Mouse (Mus musculus) midbrain, embryonic 15.5 days (tissue): ENCODE data around the gene Tuba4a. TPM values are rescaled to one million over a fixed set of nuclear protein-coding genes. Genes with fewer than 3 reads are reported as not detected.

Experiments
- ATAC-seq: fragments of 200-750 bp; cut with Nextera tagmentation; replicated peaks from 2 replicates; pipeline ENCODE4 v1.8.0; 2017; ENCODE audit warnings: moderate TSS enrichment
- H3K27ac ChIP-seq: fragments of 300-500 bp; sonication (generic); 2 replicates; pipeline ENCODE4 v1.5.1; 2015; ENCODE audit warnings: mild to moderate bottlenecking, inconsistent platforms
- H3K27me3 ChIP-seq: fragments of 300-500 bp; sonication (generic); replicated peaks from 2 replicates; pipeline ENCODE4 v1.6.1; 2015; ENCODE audit warnings: inconsistent platforms
- H3K36me3 ChIP-seq: fragments of 300-500 bp; sonication (generic); replicated peaks from 2 replicates; pipeline ENCODE4 v1.6.1; 2015; ENCODE audit warnings: inconsistent platforms
- H3K4me1 ChIP-seq: fragments of 300-500 bp; sonication (generic); 2 replicates; pipeline ENCODE4 v1.6.1; 2015; ENCODE audit warnings: inconsistent platforms
- H3K4me2 ChIP-seq: fragments of 300-500 bp; sonication (generic); 2 replicates; pipeline ENCODE4 v1.6.1; 2015; ENCODE audit warnings: inconsistent platforms, mild to moderate bottlenecking, moderate library complexity
- H3K4me3 ChIP-seq: fragments of 300-500 bp; sonication (generic); 2 replicates; pipeline ENCODE4 v1.5.1; 2015; ENCODE audit warnings: mild to moderate bottlenecking, inconsistent platforms
- H3K9ac ChIP-seq: fragments of 300-500 bp; sonication (generic); 2 replicates; pipeline ENCODE4 v1.6.1; 2015; ENCODE audit warnings: mild to moderate bottlenecking, inconsistent platforms
- H3K9me3 ChIP-seq: fragments of 300-500 bp; sonication (generic); 2 replicates; pipeline ENCODE4 v1.6.1; 2016; ENCODE audit warnings: inconsistent platforms
- WGBS: fragments of 180-500 bp; shearing (Covaris S2); methylation state at CpG from one replicate; pipeline ENCODE4 v1.1.7; 2015; ENCODE audit warnings: mixed read lengths; 5-methylcytosine and 5-hydroxymethylcytosine counted together
- microRNA-seq: library from miRNA; unstranded; fragments of <30 nt; microRNA quantifications from one replicate; pipeline ENCODE4, GENCODE M21; 2016
- polyA plus RNA-seq: library from polyadenylated mRNA; unstranded; fragments of >200 nt; fragmentation: Nextera tagmentation; extraction: Ambion mirVana; gene quantifications from 2 replicates; pipeline ENCODE4 v1.2.1, GENCODE M21; 2015

The Tuba4a gene
- polyA plus RNA-seq, 1 experiment from 2014 or later = 7.9 TPM

DNA sequence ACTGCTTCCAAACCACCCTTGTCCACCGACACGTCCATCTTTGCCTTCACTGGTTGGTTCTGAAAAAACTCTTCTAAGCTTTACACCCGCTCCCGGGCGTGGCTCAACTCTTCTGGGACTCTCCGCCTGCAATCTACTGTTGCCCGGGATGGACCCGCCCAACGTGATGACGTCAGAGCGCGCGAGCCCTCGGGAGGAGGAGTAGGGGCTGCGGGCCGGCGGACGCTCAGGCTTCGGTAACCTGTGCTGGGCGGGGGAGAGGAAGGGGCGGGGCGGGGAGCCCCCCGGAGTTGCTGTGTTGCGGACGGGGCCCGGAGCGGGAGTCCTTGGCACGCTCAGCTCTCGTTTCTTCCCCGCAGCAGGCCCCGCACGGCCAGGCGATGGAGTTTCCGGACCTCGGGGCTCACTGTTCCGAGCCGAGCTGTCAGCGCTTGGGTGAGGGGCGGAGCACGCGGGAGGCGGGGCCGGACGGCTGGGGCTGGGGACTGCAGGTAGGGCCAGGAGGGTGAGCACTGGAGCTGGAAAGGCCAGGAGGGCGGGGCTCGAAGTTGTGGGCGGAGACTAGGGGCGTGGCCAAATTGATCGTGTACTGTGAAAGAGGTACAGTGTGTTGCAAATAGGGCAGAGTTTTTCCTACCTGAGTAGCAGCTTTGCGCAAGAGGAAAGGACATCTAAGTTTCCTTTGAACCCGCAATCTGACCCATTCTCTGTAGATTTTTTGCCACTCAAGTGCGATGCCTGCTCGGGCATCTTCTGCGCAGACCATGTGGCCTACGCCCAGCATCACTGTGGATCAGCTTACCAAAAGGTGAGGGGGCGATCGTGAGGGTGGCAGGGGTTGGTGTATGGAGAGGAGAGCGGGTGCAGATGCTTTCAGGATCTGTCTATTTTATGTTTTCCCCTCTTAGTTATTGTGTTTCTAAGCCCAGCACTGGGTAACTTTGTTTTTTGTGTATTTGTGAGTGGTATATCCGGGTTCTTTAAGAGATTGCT is 50.9 kb downstream of the Tuba4a start, which contains the start of gene Zfand2b:
Gene Zfand2b (plus strand): TSS at position 175 of the 993 bp plus-strand sequence.
- Histone ChIP-seq H3K27me3 (no peaks in the 10 kb centered on the region), H3K4me2 (peak within 1 kb of the TSS; percentile 77), H3K36me3 (peaks cover 30% of the 10 kb centered on the region), H3K9ac (peak within 1 kb of the TSS; percentile 58), H3K4me3 (peak within 1 kb of the TSS; percentile 85), H3K27ac (peak within 1 kb of the TSS; percentile 91), H3K4me1 (peaks cover 15% of the 10 kb centered on the region), H3K9me3 (no peaks in the 10 kb centered on the region)
- under 1% methylated on average over 59 of the region's 59 CpGs for WGBS
- ATAC-seq = peak; percentile 97

DNA sequence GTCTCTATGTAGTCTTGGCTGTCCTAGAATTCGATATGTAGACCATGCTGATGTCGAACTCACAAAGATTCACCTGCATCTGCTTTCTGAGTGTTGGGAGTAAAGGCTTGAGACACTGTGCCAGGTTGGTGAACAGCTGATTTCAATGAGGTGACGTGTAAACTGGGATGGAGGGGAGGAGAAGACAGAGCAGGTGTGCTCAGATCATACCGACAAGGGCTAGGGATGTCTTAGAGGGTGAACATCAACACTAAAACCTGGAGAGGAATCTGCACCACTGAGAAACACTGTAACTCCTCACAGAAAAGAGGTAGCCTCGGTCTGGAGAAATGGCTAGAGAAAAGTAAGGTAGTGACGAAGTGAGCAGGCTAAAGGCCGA is 51.6 kb downstream of the Tuba4a start:
- Histone ChIP-seq H3K27me3 (no peaks in the 10 kb centered on the region), H3K4me1 (peaks cover 15% of the 10 kb centered on the region), H3K4me3 (peak overlapping the region; percentile 85), H3K4me2 (peak overlapping the region; percentile 77), H3K9ac (peak overlapping the region; percentile 58; the same call in 1 of the 2 replicates), H3K9me3 (no peaks in the 10 kb centered on the region), H3K36me3 (peaks cover 24% of the 10 kb centered on the region), H3K27ac (peak overlapping the region; percentile 91)
- peak; percentile 68 for ATAC-seq
- WGBS = 6% methylated on average over 7 of the region's 7 CpGs

Small RNA genes lying within 50 kb of the gene (microRNA-seq; reads per million reads assigned to microRNA genes)
- not detected for gene Gm27943

Other genes with a start within 250 kb of the Tuba4a start
- gene Nhej1, start 94.7 kb downstream of the Tuba4a start, polyA plus RNA-seq = 5.1 and 6.0 TPM in 2 replicates
- not detected in 2 replicates for gene Slc23a3, start 86.0 kb downstream of the Tuba4a start, polyA plus RNA-seq
- gene Cnppd1, start 77.2 kb downstream of the Tuba4a start, polyA plus RNA-seq = 58.8 and 61.9 TPM in 2 replicates
- gene Retreg2, start 77.1 kb downstream of the Tuba4a start, polyA plus RNA-seq = 143 and 153 TPM in 2 replicates
- gene Zfand2b, start 51.2 kb downstream of the Tuba4a start, polyA plus RNA-seq = 38.3 and 41.1 TPM in 2 replicates
- gene Abcb6, start 39.5 kb downstream of the Tuba4a start, polyA plus RNA-seq = 45.7 and 46.0 TPM in 2 replicates
- 27.6 and 27.7 TPM in 2 replicates for gene Ankzf1, start 27.7 kb downstream of the Tuba4a start, polyA plus RNA-seq
- 59.2 and 63.3 TPM in 2 replicates for gene Atg9a, start 27.7 kb downstream of the Tuba4a start, polyA plus RNA-seq
- gene Glb1l, start 9.1 kb downstream of the Tuba4a start, polyA plus RNA-seq = 21.8 and 24.0 TPM in 2 replicates
- 156 and 169 TPM in 2 replicates for gene Stk16, start 9.0 kb downstream of the Tuba4a start, polyA plus RNA-seq
- gene A630095N17Rik, start 12.2 kb upstream of the Tuba4a start, polyA plus RNA-seq = not detected in 2 replicates
- 72.9 and 82.1 TPM in 2 replicates for gene Dnajb2, start 16.5 kb upstream of the Tuba4a start, polyA plus RNA-seq
- gene Ptprn, start 44.6 kb upstream of the Tuba4a start, polyA plus RNA-seq = 24.2 and 26.6 TPM in 2 replicates
- gene Resp18, start 58.5 kb upstream of the Tuba4a start, polyA plus RNA-seq = 167 and 169 TPM in 2 replicates
- 152 and 162 TPM in 2 replicates for gene Dnpep, start 98.1 kb upstream of the Tuba4a start, polyA plus RNA-seq
- 1.5 and 2.0 TPM in 2 replicates for gene Des, start 140.5 kb upstream of the Tuba4a start, polyA plus RNA-seq
- gene Speg, start 155.4 kb upstream of the Tuba4a start, polyA plus RNA-seq = 20.8 and 21.3 TPM in 2 replicates
- 86.1 and 98.7 TPM in 2 replicates for gene Gmppa, start 216.1 kb upstream of the Tuba4a start, polyA plus RNA-seq
- gene Asic4, start 230.6 kb upstream of the Tuba4a start, polyA plus RNA-seq = 64.4 and 73.2 TPM in 2 replicates